Mouse (Mus musculus) frontal cortex, adult (tissue): ENCODE measurements around the gene Cpne1.
A peak's percentile ranks its signal among the peaks of the same experiment; 100 is the strongest.
"Not testable (repeated sequence)": the region's sequence is repeated elsewhere in the genome, so short reads cannot be mapped to it uniquely, and the experiment has no call there.

Experiments used
- ATAC-seq: cut with Nextera tagmentation; 2 replicates; pipeline ENCODE4 v1.9.2; 2017; ENCODE audit warnings: mild to moderate bottlenecking, moderate library complexity, mixed read lengths; ENCODE audit not compliant: low TSS enrichment

Gene Cpne1

GRCm38 (mm10) chr2:156111358-156112079 is at the start of gene Cpne1, which contains the start of gene Rbm12:
Gene Cpne1 (minus strand): TSS chr2:156111965.
Gene Rbm12 (minus strand): TSS chr2:156111978.
- peak; percentile 90 for ATAC-seq

GRCm38 (mm10) chr2:156151538-156151937 is 39.8 kb upstream of the Cpne1 start:
- no peak for ATAC-seq

GRCm38 (mm10) chr2:156147316-156147915 is 35.7 kb upstream of the Cpne1 start:
- no peak for ATAC-seq

- no peak for ATAC-seq
Observed at GRCm38 (mm10) chr2:156146272-156146989, 34.7 kb upstream of the Cpne1 start.

GRCm38 (mm10) chr2:156145486-156146130 is 33.8 kb upstream of the Cpne1 start:
- no peak for ATAC-seq

GRCm38 (mm10) chr2:156143953-156144724 is 32.4 kb upstream of the Cpne1 start, which contains the start of the genes Romo1 and Nfs1:
Gene Romo1 (plus strand): TSS chr2:156144039.
Gene Nfs1 (minus strand): TSS chr2:156144186.
- peak; percentile 99 for ATAC-seq

- ATAC-seq = no peak
Observed at GRCm38 (mm10) chr2:156143367-156143766, 31.6 kb upstream of the Cpne1 start.

GRCm38 (mm10) chr2:156142820-156143219 is 31.1 kb upstream of the Cpne1 start:
- no peak for ATAC-seq

GRCm38 (mm10) chr2:156135695-156136094 is 23.9 kb upstream of the Cpne1 start:
- no peak for ATAC-seq

- ATAC-seq = no peak
Observed at GRCm38 (mm10) chr2:156134161-156134560, 22.4 kb upstream of the Cpne1 start.

- no peak for ATAC-seq
Observed at GRCm38 (mm10) chr2:156126992-156127391, 15.2 kb upstream of the Cpne1 start, which contains the start of gene Gm28036. Gene Gm28036 (minus strand): TSS chr2:156127092.

- ATAC-seq = no peak
Observed at GRCm38 (mm10) chr2:156123731-156124130, 12.0 kb upstream of the Cpne1 start.

GRCm38 (mm10) chr2:156119566-156119965 is 7.8 kb upstream of the Cpne1 start:
- ATAC-seq = no peak

GRCm38 (mm10) chr2:156112080-156112423 is 287 bp upstream of the Cpne1 start:
- not testable (repeated sequence) for ATAC-seq

GRCm38 (mm10) chr2:156110627-156111357 is 973 bp downstream of the Cpne1 start:
- ATAC-seq = peak; percentile 59; the same call in 1 of the 2 replicates

- ATAC-seq = no peak
Observed at GRCm38 (mm10) chr2:156091926-156092325, 19.8 kb downstream of the Cpne1 start.

- ATAC-seq = peak; percentile 60; the same call in 1 of the 2 replicates
Observed at GRCm38 (mm10) chr2:156089799-156090198, 22.0 kb downstream of the Cpne1 start.

- ATAC-seq = no peak
Observed at GRCm38 (mm10) chr2:156087391-156088110, 24.2 kb downstream of the Cpne1 start.

GRCm38 (mm10) chr2:156084541-156084940 is 27.2 kb downstream of the Cpne1 start:
- ATAC-seq = no peak

GRCm38 (mm10) chr2:156080391-156080790 is 31.4 kb downstream of the Cpne1 start:
- ATAC-seq = no peak
